Mouse (Mus musculus) limb, embryonic 15.5 days (tissue): ENCODE data around the gene Crygc. TPM values are rescaled to one million over a fixed set of nuclear protein-coding genes. Genes with fewer than 3 reads are reported as not detected.
"Not testable (repeated sequence)": the region's sequence is repeated elsewhere in the genome, so short reads cannot be mapped to it uniquely, and the experiment has no call there.

Experiments used
- ATAC-seq: fragments of 200-750 bp; cut with Nextera tagmentation; 2 replicates; pipeline ENCODE4 v1.8.0; 2017; ENCODE audit warnings: low read depth, moderate TSS enrichment; ENCODE audit not compliant: insufficient number of reproducible peaks, low FRiP score, low TSS enrichment
- H3K27ac ChIP-seq: fragments of 300-500 bp; sonication (generic); 2 replicates; pipeline ENCODE4 v1.5.1; 2015; ENCODE audit warnings: moderate library complexity, mild to moderate bottlenecking, inconsistent platforms
- H3K27me3 ChIP-seq: fragments of 300-500 bp; sonication (generic); 2 replicates; pipeline ENCODE4 v1.6.1; 2015; ENCODE audit warnings: inconsistent platforms
- H3K36me3 ChIP-seq: fragments of 300-500 bp; sonication (generic); 2 replicates; pipeline ENCODE4 v1.6.1; 2015; ENCODE audit warnings: inconsistent platforms
- H3K4me1 ChIP-seq: fragments of 300-500 bp; sonication (generic); 2 replicates; pipeline ENCODE4 v1.6.1; 2015; ENCODE audit warnings: inconsistent platforms
- H3K4me2 ChIP-seq: fragments of 300-500 bp; sonication (generic); 2 replicates; pipeline ENCODE4 v1.6.1; 2015; ENCODE audit warnings: mild to moderate bottlenecking, inconsistent platforms
- H3K4me3 ChIP-seq: fragments of 300-500 bp; sonication (generic); 2 replicates; pipeline ENCODE4 v1.5.1; 2015; ENCODE audit warnings: mild to moderate bottlenecking, inconsistent platforms
- H3K9ac ChIP-seq: fragments of 300-500 bp; sonication (generic); 2 replicates; pipeline ENCODE4 v1.6.1; 2015; ENCODE audit warnings: inconsistent platforms
- H3K9me3 ChIP-seq: fragments of 300-500 bp; sonication (generic); 2 replicates; pipeline ENCODE4 v1.6.1; 2016; ENCODE audit warnings: inconsistent platforms
- WGBS: fragments of 180-500 bp; shearing (Covaris S2); methylation state at CpG from one replicate; pipeline ENCODE4 v1.1.7; 2015; 5-methylcytosine and 5-hydroxymethylcytosine counted together
- polyA plus RNA-seq: library from polyadenylated mRNA; unstranded; fragments of >200 nt; fragmentation: Nextera tagmentation; extraction: Ambion mirVana; gene quantifications from 2 replicates; pipeline ENCODE4 v1.2.1, GENCODE M21; 2015

The Crygc gene
- polyA plus RNA-seq, 1 experiment from 2014 or later = not detected

DNA sequence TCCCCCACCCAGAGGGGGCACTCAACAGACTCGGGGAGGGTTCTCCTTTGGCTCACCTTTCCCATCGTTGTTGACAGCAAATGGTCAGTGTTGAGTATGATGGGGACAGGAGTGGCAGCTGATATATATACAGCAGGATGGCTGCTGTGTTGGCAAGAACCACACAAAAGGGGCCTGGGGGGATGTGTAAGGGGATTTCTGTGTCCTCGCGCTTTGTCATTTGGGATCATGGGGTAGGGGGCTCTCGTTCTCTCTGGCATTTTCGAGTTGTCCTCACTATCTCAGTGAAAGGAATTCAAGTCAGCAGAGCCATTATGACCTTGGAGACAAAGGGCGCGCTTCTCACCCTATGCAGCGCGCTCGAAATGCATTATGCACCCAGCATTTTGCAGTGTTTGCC lies 29.8 kb upstream of the Crygc start, which contains the start of gene Cryga:
Cryga (minus strand) TSS at position 101 of the 400 bp plus-strand sequence.
- no peaks in the 10 kb centered on the region for H3K9me3 ChIP-seq
- H3K9ac ChIP-seq = no peak within 1 kb of the TSS
- H3K4me2 ChIP-seq = no peak within 1 kb of the TSS
- H3K4me3 ChIP-seq = no peak within 1 kb of the TSS
- no peak for ATAC-seq
- no peak within 1 kb of the TSS for H3K27ac ChIP-seq
- no peaks in the 10 kb centered on the region for H3K27me3 ChIP-seq
- 90% methylated on average over 11 of the region's 11 CpGs for WGBS
- no peaks in the 10 kb centered on the region for H3K4me1 ChIP-seq
- no peaks in the 10 kb centered on the region for H3K36me3 ChIP-seq

DNA sequence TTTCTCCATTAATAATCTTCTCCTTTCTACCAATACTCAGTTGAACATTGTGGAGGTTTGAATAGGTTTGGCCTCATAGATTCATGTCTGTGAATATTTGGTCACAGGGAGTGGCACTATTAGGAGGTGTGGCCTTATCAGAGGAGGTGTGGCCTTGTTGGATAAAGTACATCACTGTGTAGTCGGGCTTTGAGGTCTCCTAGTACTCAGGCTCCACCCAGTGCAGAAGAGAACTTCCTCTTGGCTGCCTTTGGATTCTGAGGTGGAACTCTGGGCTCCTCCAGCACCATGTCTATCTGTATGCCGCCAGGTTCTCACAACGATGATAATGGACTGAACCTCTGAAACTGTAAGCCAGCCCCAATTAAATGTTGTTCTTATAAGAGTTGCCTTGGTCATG lies 23.5 kb upstream of the Crygc start:
- no peaks in the 10 kb centered on the region for H3K4me1 ChIP-seq
- 80% methylated on average over 3 of the region's 3 CpGs for WGBS
- no peak overlapping the region for H3K9ac ChIP-seq
- no peaks in the 10 kb centered on the region for H3K9me3 ChIP-seq
- H3K27ac ChIP-seq = no peak overlapping the region
- H3K36me3 ChIP-seq = no peaks in the 10 kb centered on the region
- no peak overlapping the region for H3K4me3 ChIP-seq
- H3K27me3 ChIP-seq = no peaks in the 10 kb centered on the region
- no peak for ATAC-seq
- H3K4me2 ChIP-seq = no peak overlapping the region

DNA sequence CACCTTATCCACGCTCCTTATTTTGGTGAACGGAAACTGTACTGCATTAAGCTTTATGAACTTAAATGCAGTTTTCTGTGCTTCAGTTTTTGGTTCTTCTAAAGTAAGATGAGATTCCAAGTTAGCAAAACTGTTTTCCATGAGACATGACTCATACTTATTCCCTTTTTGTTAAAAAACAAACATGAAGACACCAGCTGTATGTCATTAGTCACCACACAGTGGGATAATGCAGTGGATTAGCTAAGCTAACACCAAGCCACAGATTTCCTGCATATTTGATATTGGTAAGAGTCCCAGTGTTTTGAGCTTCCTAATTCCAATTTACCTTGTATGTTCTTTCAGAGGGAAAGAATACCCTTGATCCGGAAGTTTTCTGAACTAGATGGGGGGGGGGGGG lies 18.1 kb upstream of the Crygc start:
- no peak for ATAC-seq

DNA sequence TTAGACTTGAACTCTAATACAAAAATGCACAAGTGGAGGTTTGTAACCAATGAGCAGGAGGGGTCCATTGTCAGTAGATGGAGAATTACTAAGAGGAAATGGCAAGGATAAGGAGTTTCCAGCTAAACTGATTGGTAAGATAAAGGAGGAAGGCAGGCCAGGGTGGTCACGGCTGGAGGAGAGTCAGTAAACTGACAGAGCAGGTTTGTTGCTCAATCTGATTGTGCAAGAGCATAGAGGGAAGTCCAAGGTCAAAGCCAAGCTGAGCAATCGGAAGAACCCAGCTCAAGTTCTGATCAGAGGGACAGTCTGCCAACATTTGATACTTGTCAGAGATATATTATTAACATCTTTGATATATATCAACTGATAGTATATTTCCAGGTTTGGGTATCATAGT lies 16.9 kb upstream of the Crygc start:
- Histone ChIP-seq H3K4me2 (no peak overlapping the region), H3K9ac (no peak overlapping the region), H3K36me3 (no peaks in the 10 kb centered on the region), H3K27ac (no peak overlapping the region), H3K9me3 (no peaks in the 10 kb centered on the region), H3K27me3 (no peaks in the 10 kb centered on the region), H3K4me3 (no peak overlapping the region), H3K4me1 (no peaks in the 10 kb centered on the region)
- 58% methylated on average over 2 of the region's 2 CpGs for WGBS
- ATAC-seq = no peak

More for the DNA sequence above, 18.1 kb upstream of the Crygc start:
- Histone ChIP-seq H3K4me3 (no peak overlapping the region), H3K4me2 (no peak overlapping the region), H3K9ac (no peak overlapping the region), H3K36me3 (no peaks in the 10 kb centered on the region), H3K27ac (no peak overlapping the region), H3K27me3 (no peaks in the 10 kb centered on the region), H3K9me3 (no peaks in the 10 kb centered on the region), H3K4me1 (no peaks in the 10 kb centered on the region)
- WGBS = 87% methylated on average over 3 of the region's 3 CpGs

DNA sequence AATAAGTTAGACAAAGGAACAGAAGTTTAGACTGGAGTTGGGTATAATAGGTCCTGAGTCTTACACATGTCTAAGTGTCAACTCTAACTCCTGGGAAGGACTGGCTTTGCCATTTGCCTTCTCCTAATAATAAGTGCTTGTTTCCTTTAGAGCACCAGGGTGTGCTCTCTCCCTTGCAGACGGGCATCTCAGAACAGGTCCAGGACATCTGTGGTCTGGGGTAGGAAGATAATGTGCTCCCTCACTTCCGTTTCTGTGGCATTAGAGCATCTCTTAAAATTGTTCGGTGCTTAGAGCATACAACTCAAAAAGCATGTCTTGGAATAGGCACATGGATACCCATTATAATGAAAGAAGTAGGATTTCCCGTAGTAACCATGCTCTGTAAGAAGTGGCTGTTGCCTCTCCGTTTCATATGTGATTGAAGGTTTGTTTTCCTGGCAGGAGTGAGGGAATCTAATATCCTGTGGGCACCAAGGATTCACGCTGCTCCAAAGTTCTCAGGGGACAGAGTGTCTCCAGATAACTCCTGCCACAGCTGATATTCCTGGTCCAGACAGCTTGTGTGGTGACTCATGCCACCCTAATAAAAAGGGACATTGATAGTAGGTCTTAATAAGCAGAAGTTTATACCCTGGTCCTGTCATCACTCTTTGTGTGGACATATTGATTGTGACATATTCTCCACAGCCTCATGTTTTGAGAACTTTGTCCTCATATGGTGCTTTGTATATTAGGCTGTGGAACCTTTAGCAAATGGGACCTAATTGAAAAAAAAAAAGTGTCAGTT lies 15.3 kb upstream of the Crygc start:
- Histone ChIP-seq H3K4me2 (no peak overlapping the region), H3K4me3 (no peak overlapping the region), H3K36me3 (no peaks in the 10 kb centered on the region), H3K9me3 (no peaks in the 10 kb centered on the region), H3K9ac (no peak overlapping the region), H3K27me3 (no peaks in the 10 kb centered on the region), H3K27ac (no peak overlapping the region), H3K4me1 (no peaks in the 10 kb centered on the region)
- 78% methylated on average over 6 of the region's 6 CpGs for WGBS
- ATAC-seq = no peak

DNA sequence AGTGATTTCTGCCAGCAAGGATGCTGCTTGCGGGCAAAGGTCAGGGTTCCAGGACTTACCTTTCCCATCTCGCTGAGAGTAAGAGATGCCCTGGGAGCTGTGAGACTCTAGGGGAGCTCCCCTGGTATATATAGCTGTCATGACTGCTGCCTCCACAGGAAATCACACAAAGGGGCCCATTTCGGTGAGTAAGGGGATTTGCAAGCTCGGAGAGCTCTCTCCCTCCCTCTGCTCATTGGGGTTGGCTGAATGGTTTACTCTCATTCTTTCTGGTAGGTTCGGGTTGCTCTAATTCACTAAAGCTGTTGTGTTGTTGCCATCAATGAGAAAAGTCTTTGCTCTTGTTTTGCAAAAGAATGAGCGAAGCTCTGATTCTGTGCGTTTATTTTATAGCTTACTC lies 8.7 kb upstream of the Crygc start, which contains the start of gene Crygb:
Crygb (minus strand) TSS at position 101 of the 400 bp plus-strand sequence.
- Histone ChIP-seq H3K9me3 (no peaks in the 10 kb centered on the region), H3K4me3 (no peak within 1 kb of the TSS), H3K4me2 (no peak within 1 kb of the TSS), H3K9ac (no peak within 1 kb of the TSS), H3K27me3 (no peaks in the 10 kb centered on the region), H3K4me1 (0 out of 2 replicates have a peak, but pooled peaks cover 3% of the 10 kb centered on the region), H3K27ac (no peak within 1 kb of the TSS), H3K36me3 (no peaks in the 10 kb centered on the region)
- 40% methylated on average over 7 of the region's 7 CpGs for WGBS
- no peak for ATAC-seq

DNA sequence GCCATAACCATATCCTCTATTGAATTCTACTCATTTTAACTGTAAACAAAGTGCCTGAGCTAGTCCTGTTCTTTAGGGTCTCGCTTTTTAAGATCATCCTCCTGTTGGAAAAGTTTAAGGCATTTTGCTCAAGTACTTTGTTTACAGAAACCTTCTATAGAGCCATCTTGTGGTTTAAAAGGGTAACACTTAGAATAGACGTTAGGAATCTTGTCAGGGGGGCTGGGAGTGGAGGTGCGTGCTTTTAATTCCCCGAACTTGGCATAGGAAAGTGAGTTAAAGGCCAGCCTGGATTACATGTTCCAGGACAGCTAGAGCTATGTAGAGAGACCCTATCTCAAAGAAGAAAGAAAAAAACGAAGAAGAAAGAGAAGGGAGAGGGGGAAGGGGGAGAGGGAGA lies 2.1 kb upstream of the Crygc start:
- Histone ChIP-seq H3K4me1 (no peaks in the 10 kb centered on the region), H3K27ac (no peak overlapping the region), H3K36me3 (no peaks in the 10 kb centered on the region), H3K4me3 (no peak overlapping the region), H3K9ac (no peak overlapping the region), H3K9me3 (no peaks in the 10 kb centered on the region), H3K4me2 (no peak overlapping the region), H3K27me3 (no peaks in the 10 kb centered on the region)
- 15% methylated on average over 5 of the region's 5 CpGs for WGBS
- no peak for ATAC-seq

DNA sequence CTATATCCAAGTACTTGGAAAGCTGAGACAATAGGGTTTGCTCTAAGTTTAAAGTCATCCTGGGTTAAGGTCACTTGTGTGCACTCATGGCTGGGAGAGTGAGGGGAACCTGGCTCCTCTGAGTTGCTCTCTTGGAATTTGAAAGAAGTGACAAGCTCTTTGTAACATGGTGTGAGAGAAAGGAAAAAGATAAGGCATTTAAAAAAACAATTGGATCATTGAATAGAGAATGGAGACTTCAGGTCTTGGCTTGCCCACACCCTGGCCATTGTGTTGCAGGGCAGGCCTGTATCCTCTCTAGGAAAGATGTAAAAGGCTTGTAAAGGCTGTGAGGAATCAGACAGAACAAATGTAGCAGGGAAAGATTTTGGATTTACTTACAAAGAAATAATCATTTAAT lies 5.6 kb downstream of the Crygc start:
- no peaks in the 10 kb centered on the region for H3K27me3 ChIP-seq
- no peak overlapping the region for H3K27ac ChIP-seq
- no peaks in the 10 kb centered on the region for H3K9me3 ChIP-seq
- no peak overlapping the region for H3K4me3 ChIP-seq
- ATAC-seq = no peak
- H3K4me1 ChIP-seq = no peaks in the 10 kb centered on the region
- no peak overlapping the region for H3K9ac ChIP-seq
- no peaks in the 10 kb centered on the region for H3K36me3 ChIP-seq
- H3K4me2 ChIP-seq = no peak overlapping the region

DNA sequence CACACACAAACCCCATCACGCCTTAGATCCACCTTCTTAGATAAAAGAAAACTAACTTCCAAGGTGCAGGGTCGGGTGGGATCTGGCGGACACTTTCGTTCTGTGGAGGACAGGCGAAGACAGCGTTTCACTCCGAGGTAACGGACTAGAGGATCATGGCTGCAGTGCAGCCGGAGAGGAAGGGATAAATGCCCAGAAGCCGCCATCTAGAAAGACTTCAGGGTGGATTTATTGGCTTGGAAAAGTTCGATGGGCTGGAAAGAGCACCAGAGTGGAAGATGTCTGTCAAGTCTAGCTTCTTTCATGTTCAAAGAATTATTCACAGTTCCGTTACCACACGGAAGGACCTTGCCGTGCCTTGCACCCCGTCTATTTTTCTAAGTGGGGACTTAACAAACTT lies 9.3 kb downstream of the Crygc start:
- Histone ChIP-seq H3K9me3 (no peaks in the 10 kb centered on the region), H3K36me3 (no peaks in the 10 kb centered on the region), H3K4me3 (no peak overlapping the region), H3K4me1 (no peaks in the 10 kb centered on the region), H3K4me2 (no peak overlapping the region), H3K27ac (no peak overlapping the region), H3K27me3 (no peaks in the 10 kb centered on the region), H3K9ac (no peak overlapping the region)
- ATAC-seq = no peak
- 89% methylated on average over 15 of the region's 15 CpGs for WGBS

DNA sequence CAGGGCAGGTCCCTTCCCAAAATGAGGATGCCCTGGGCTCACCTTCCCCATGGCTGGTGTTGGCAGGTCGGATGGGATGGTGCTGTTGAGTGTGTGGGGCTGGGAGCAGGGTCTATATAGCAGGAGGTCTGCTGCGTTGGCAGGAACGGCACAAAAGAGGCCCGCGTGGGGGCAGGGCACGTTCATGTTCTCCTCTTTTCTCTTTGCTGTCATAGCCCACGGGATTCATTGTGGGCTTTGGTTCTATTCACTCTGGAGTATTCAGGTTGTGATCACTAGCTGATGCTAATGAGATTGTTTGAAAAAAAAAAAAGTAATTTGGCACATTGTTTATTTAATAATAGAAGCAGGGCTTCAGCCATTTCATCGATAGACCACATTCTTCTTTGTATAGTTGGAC lies 10.1 kb downstream of the Crygc start, which contains the start of gene Crygd:
Crygd (minus strand) TSS at position 101 of the 400 bp plus-strand sequence.
- H3K27me3 ChIP-seq = no peaks in the 10 kb centered on the region
- no peaks in the 10 kb centered on the region for H3K9me3 ChIP-seq
- H3K9ac ChIP-seq = no peak within 1 kb of the TSS
- 89% methylated on average over 8 of the region's 8 CpGs for WGBS
- H3K4me2 ChIP-seq = no peak within 1 kb of the TSS
- no peak within 1 kb of the TSS for H3K4me3 ChIP-seq
- no peaks in the 10 kb centered on the region for H3K4me1 ChIP-seq
- H3K27ac ChIP-seq = no peak within 1 kb of the TSS
- no peak for ATAC-seq
- H3K36me3 ChIP-seq = no peaks in the 10 kb centered on the region

DNA sequence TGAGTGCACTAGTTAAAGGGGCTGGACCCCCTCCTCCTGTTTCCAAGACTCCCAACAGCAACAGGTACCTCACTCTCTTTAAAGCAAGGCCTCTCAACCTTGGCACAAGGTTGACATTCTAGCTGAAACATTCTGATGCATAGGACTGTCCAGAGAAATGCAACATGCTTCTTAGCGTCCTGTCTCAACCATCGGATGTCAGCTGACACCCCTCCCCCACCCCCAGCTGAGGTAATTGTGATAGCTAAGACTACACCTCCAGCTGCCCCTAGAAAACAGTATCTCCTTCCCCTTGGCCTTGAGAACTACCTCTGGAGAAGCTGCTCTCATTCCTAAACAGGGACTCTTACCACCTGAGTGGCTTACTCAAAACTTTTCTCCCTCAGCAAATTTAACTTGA lies 21.3 kb downstream of the Crygc start:
- H3K4me1 ChIP-seq = no peaks in the 10 kb centered on the region
- no peak overlapping the region for H3K27ac ChIP-seq
- H3K27me3 ChIP-seq = no peaks in the 10 kb centered on the region
- no peaks in the 10 kb centered on the region for H3K9me3 ChIP-seq
- WGBS = 32% methylated on average over 2 of the region's 2 CpGs
- H3K4me3 ChIP-seq = no peak overlapping the region
- no peak overlapping the region for H3K9ac ChIP-seq
- no peak for ATAC-seq
- no peaks in the 10 kb centered on the region for H3K36me3 ChIP-seq
- no peak overlapping the region for H3K4me2 ChIP-seq

DNA sequence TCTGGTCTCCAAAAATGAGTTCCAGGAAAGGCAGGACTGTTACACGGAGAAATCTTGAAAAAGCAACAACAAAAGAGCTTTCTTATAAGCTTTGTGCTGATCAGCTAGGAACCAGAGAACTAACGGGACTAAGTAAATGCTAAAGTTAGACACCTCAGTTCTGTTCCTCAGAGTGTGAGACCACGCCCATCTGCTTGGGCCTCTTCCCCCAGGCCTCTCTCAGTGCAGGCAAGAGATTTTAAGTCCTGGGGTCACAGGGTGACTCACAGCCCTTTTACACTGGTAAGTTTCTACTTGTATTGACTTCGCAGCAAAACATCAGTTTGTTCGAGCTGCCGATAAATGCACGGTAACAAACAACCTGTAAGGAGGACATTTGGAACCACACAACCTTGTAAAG lies 21.8 kb downstream of the Crygc start:
- no peak for ATAC-seq
- no peaks in the 10 kb centered on the region for H3K4me1 ChIP-seq
- no peak overlapping the region for H3K27ac ChIP-seq
- no peaks in the 10 kb centered on the region for H3K27me3 ChIP-seq
- H3K9ac ChIP-seq = no peak overlapping the region
- no peaks in the 10 kb centered on the region for H3K9me3 ChIP-seq
- H3K4me3 ChIP-seq = no peak overlapping the region
- H3K36me3 ChIP-seq = no peaks in the 10 kb centered on the region
- WGBS = 65% methylated on average over 7 of the region's 7 CpGs
- H3K4me2 ChIP-seq = no peak overlapping the region

DNA sequence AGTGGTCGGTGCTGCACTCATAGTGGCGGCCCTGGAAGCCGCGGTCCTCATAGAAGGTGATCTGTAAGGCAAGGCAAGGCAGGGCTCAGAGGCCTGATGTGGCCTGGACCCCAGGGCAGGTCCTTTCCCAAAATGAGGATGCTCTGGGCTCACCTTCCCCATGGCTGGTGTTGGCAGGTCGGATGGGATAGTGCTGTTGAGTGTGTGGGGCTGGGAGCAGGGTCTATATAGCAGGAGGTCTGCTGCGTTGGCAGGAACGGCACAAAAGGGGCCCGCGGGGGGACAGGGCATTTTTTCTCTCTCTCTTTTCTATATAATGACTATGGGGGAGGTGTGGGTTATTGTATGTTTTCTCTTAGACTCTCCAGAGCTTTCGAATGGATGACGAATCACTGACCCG lies 22.5 kb downstream of the Crygc start, which contains the start of gene Cryge:
Cryge (minus strand) TSS at position 198 of the 400 bp plus-strand sequence.
- not testable (repeated sequence) for H3K27ac ChIP-seq, H3K4me1 ChIP-seq, H3K27me3 ChIP-seq, H3K9me3 ChIP-seq, ATAC-seq, H3K9ac ChIP-seq, H3K36me3 ChIP-seq, H3K4me3 ChIP-seq, H3K4me2 ChIP-seq
- WGBS = 77% methylated on average over 11 of the region's 12 CpGs
